Mouse (Mus musculus) E14TG2a.4 (cell line): ENCODE data around the gene H2-M10.6.

Source experiments
- CTCF ChIP-seq: conservative IDR thresholded peaks from 2 replicates; pipeline ENCODE4 v1.5.1; 2014; ENCODE audit warnings: low read length
- NANOG ChIP-seq: IDR thresholded peaks from 2 replicates; pipeline ENCODE4 v1.6.1; 2014; ENCODE audit warnings: borderline replicate concordance, low read length, mixed read lengths
- POU5F1 ChIP-seq: IDR thresholded peaks from 2 replicates; pipeline ENCODE4 v1.6.1; 2014; ENCODE audit warnings: low read length, borderline replicate concordance

DNA sequence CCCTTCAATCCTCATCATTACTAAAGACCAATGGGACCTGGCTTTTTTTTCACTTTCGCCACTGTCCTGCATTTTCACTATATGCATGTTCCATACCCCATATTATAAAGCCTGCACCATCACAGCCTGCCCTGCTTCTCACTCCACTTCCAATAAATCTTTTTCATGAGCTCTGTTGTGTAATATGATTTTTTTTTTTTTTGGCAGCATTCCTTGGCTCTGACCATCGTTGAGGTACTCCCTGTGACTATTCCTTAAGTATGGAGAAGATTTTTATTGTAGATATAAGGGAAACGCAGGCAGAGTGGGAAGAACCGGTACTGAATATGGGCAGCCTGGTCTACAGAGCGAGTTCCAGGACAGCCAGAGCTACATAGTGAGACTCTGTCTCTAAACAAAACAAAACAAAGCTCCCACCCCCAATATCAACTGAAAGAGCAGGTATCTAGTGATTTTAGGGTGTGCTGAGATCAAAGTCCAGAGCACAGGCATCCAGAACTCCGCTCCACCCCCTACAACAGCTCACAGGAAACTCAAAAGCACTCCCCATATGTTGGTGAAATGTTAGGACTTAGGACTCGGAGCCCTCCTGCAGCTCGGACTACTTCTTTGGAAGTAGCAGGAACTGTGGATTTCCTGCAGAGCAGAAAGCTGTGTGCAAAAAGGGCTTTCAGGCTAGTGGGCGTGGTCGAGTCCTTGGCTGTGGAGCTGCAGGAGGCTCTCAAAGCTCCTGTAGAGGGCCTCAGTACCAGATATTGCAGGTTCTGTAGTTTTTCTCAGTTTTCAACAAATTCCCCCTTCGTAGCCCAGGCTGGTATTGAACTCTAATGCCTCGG, 23.8 kb downstream of the H2-M10.6 start:
- TF ChIP-seq CTCF (no peak), POU5F1 (no peak), NANOG (no peak)
